Mouse (Mus musculus) adrenal gland (tissue): ENCODE measurements around the gene Actr8.

Source experiments
- intact Hi-C: fragments of 180-260 bp; cut with DNase I; formaldehyde crosslinking; loops from one replicate; pipeline ENCODE4 v1.15.1; 2025
- microRNA-seq, 2 experiments: library from miRNA; unstranded; fragments of <30 nt; microRNA quantifications; one replicate each; pipeline ENCODE4; 2019

Actr8 gene

DNA sequence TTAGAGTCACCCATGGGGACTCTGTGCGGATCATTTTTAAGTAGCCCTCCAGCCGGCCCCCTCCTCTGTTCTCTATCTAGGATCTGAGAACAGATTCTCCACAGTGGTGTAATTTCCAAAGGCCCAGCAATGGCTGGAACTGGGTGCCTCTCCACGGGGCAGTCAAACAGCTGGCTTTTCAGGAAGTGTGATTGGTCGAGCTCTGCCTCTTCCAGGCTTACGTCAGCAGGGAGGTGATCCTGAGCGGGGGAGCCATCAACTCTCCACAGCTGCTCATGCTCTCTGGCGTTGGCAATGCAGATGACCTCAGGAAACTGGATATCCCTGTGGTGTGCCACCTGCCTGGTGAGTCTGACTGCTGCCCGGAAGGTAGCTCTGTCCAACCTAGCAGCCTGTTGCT is 55.3 kb downstream of the Actr8 start:
- intact Hi-C loops = no loop called here

DNA sequence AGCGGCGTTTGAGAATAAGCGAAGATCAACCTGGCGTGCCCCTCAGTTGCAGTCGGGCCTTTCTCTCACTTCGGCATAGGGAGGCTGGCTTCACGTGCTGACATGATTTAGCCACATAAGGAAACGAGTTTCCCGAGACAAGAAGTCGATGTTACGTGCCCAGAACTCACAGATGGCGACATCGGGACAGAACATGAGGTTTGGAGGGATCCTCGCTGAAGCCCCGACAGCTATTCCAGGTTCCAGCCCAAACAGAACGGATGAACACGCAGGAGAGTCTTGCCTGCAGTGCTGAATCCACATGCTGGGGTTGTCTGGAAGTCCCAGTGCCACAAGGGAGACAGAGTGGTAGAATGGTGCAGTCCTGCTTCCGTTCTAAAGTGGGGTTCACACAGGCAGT is 60.3 kb downstream of the Actr8 start:
- intact Hi-C loops = no loop called here

DNA sequence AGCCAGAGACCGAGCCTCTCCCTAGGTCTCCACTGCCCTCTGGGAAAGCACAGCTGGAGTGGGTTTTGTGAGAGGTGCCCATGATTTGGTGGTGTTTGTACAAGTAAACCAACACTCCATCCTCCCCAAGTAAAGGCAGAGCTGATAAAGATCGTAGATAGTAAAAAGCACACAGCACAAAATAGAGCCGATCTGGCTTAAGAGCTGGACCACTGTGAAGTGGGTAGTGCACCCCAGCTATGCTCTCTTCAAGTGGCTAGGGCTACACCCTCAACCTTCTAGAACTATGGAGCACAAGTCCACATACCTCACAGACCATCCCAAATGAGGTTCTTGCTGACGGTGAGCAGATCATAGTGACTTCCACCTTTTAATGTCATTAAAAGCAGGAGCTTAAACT is 61.3 kb downstream of the Actr8 start:
- intact Hi-C loops = no loop called here

- intact Hi-C loops = no loop called here
These were observed 63.7 kb downstream of the Actr8 start for GRCm38 (mm10) chr14:30041836-30042235.

DNA sequence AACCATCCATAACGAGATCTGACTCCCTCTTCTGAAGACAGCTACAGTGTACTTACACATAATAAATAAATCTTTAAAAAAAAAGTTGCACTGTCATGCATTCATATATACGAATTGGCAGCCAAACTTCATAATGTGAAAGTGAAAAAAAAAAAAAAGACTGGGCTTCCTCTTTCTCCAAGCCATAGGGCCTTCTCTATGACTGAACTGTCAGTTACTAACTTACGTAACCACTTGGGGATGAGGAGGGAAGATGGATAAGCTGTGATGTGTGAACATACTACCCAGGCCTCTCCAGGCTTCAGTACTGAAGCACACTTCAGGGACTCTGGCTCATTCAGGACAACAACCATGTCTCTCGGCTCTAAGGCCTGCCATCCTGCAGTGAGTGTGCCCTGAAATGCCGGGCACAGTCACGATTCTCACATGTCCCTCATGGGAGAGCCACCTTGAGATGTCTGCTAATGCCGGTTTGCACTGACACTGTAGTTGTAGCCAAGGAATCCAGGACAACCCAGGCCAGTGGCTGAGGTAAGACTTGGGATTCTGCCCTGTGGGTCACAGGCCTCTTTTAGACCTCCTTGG is 65.3 kb downstream of the Actr8 start:
- intact Hi-C loops = no loop called here

DNA sequence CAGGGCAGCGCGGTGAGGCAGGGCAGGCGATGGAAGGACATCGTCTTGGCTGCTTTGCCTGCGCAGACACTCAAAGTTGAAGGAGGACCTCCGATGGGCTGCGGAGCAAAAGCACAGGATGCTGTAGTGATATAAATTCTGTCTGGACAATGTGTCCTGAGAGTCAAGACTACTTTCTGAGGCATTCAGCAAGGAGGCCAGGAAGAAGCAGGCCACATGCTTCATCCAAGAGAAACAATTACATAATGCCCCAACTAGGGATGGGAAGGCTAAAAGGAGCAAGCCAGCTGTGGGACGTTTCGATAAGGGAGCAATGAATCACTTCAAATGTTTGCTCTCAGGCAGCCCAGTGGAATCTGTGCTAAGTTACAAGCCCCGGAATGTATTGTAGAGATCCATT is 67.1 kb downstream of the Actr8 start:
- intact Hi-C loops = no loop called here

GRCm38 (mm10) chr14:30045704-30046220 is 67.6 kb downstream of the Actr8 start:
- intact Hi-C loops = no loop called here

DNA sequence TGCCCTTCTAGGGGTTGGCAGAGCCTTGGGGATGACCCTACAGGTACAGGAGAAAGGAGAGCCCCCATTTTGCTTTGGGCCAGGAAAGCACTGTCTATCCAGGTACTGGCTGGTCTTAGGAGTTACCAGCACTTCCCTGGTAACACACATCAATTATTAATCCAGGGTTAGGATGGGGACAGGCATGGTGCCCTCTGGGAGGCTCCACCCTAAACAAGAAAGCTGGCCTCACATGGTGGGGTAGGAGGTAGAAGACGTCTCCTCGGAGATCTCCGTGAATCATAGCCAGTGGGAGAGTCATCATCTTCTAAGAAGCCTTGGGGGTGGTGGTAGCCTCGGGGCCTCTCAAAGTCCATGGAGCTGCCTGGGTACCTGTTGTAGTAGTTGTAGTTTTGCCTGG is 68.8 kb downstream of the Actr8 start:
- intact Hi-C loops = no loop called here

DNA sequence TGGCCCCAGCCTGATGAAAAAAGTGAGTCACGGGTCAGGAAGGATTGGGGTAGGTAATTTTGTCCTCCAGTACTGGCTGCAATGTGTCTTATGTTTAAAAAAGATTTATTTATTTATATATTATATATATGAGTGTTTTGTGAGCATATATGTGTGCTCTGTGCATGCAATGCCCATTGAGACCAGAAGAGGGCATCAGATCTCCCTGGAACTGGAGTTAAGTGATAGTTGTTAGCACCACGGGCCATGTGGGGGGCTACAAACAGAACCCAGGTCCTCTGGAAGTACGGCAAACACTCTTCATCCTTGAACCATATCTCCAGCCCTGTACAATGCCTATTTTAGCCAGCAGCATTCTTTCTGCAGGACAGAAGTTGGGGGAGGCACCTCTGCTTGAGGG is 69.9 kb downstream of the Actr8 start:
- intact Hi-C loops = no loop called here

DNA sequence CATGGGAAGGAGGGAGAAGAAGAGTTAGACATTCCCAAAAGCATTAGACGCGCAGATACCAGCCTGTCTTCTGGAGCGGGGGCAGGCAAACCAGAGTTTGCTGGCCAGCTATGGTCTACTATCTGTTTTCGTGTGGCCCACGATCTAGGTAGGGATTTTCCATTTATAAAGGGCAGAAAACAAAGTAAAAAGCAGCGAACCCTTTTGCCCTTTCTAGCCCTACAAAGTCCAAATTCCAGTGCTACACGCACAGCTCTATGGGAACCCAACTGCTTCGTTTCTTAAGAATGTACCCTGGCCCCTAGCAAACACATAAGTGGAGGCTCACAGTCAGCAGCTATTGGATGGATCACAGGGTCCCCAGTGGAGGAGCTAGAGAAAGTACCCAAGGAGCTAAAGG is 72.1 kb downstream of the Actr8 start:
- intact Hi-C loops = no loop called here

DNA sequence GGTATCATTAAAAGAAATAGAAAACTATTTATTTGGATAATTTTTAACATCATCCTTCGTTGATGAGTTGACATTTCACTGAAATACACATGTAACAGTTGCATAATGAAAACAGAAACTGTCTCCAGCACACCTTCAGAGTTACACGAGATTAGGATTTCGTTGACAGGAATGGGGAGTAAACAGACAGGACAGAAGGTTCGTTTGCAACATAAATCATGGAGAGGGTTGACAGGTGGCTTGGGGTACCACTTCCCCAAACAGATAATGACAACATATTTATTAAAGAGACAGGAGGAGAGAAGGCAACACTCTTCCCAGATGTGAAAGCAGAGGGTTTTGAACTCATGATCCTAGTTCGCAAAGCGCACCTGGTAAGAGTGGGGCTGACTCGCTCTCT is 76.8 kb downstream of the Actr8 start:
- intact Hi-C loops = no loop called here

Small RNA genes within 50 kb of the gene (microRNA-seq; reads per million reads assigned to microRNA genes)
- 0.12 to 0.57 reads per million in 2 experiments for gene Mir6947
